Mouse (Mus musculus) kidney, postnatal 14 days (tissue): ENCODE measurements around the gene Tcf7l2.

Experiments used
- DNase-seq: peaks from one replicate; pipeline ENCODE4 v3.0.0; 2022; ENCODE audit warnings: mixed read lengths

Tcf7l2 gene

DNA sequence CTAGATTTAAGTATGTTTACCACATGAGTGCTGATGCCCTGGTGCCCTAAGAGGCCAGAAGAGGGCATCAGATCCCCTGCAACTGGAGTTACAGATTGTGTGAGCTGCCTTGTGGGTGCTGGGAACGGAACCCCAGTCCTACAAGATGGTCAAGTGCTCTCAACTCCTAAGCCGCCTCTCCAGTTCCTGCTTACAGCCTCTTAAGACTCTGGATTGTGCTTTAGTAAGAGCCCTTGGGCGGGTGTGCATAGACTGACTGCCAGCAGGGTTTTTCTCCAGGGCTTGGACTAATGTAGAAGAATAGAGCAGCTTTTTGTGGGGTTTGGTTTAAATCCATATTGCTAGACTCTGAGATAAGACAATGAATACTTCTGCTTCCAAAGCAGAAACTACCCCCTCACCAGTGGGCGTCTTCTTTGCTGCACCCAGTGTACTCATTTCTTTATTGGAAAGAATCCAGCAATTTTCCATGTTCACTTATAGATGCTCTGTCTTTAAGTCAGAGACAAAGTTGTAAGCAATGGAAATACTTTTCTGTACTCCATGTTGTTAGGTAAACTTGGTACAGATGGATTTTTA is 92.3 kb downstream of the Tcf7l2 start:
- no peak for DNase-seq

DNA sequence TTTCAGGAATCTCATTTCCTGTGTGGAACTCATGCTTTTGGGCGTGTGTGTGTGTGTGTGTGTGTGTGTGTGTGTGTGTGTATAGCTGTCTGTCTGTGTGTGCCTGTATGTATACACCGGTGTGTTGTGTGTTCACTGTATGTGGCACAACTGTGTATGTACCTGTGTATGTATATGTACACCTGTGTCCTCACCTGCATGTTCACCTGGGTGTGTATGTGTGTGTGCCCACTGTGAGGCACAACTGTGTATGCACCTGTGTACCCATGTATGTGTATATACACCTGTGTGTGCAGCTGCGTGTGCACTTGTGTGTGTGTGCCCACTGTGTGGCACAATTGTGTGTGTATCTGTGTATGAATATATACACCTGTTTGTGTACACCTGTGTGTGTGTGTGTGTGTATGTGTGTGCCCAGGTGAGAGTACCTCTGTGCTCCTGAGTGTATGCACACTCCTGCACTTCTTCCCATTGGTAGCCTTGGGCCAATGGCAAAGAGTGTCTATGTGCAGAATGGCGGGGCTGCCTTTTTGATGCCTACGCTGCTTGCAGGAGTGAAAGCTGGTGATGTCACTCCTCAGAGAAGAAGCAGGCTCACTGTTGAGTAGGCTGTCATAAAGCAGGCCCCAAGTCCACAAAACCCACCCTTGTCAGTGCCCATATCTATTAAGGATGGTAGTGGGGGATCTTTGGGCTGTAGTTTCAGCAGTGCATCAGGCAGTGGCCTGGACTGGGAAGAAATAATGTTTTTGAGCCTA is 95.5 kb downstream of the Tcf7l2 start:
- no peak for DNase-seq

DNA sequence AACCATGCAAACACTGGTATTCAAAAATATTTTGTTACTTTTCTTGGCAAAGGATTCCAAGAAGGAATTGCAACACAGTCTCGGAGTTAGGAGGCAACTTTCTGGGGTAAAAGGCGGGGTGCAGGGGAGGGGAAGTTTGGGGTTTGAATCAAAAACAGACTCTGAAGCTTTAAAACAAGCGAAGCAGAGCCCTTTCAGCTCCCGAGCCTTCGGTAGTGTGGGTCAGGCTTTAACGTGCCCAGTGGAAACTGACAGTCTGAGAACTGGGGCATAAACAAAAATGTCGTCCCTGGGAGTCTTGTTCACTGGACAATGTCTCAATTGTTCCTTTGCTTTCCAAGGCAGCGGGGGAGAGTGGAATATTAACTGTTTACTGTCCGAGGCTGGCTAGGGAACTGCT is 96.3 kb downstream of the Tcf7l2 start:
- DNase-seq: no peak

DNA sequence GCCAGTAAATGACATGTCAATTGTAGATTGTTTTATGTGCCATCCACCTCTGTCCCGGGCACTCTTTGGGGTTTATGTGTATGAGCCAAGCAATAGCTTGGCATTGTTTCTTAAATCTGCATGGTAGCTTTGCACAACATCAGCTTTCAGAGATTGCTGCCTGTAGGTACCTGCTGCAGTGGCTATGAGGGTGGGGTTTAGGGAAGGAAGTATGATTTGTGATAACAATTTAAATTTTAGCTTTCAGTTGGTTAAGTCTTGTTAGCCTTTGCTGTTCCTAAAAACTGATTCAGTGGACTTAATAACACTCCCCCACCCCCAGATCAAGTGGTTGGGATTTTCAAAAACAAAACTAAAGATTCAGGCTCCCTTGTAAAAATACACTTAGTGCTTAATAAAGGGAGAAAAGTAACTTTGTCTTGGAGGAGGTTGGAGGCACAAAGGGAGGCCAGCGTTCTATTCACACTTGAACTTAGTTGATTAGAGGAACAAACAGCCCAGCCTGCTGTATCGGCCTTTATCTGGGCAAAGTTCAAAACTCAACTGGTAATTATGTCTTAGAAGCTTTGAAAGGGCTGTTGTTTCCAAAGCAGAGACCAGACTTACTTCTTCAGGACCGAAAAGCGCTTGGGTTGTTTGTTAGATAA is 96.9 kb downstream of the Tcf7l2 start:
- no peak for DNase-seq

DNA sequence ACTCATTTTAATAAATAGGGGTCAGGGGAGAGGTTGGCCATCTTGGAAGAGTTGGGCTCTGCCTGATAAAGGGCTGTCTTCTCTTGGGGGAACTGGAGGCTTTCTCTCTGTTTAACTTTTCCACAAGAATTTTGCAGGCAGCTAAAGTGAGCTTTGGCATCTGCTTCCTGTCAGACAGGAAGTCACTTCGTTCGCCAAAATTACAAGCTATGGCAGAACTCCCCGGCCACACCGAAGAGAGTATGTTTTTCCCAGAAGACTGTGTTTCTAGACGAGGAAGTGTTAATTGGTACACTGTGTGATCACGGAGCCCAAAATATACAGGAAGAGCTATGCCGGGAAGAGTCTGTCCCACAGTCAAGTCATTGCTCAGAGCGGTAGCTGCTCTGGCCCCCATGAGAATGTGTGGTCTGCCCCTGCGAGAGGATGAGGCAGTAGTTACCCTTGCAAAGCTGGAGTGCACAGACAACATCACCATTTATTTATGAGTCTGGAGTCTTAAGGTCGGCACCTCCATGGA is 97.5 kb downstream of the Tcf7l2 start:
- DNase-seq: peak; percentile 65

DNA sequence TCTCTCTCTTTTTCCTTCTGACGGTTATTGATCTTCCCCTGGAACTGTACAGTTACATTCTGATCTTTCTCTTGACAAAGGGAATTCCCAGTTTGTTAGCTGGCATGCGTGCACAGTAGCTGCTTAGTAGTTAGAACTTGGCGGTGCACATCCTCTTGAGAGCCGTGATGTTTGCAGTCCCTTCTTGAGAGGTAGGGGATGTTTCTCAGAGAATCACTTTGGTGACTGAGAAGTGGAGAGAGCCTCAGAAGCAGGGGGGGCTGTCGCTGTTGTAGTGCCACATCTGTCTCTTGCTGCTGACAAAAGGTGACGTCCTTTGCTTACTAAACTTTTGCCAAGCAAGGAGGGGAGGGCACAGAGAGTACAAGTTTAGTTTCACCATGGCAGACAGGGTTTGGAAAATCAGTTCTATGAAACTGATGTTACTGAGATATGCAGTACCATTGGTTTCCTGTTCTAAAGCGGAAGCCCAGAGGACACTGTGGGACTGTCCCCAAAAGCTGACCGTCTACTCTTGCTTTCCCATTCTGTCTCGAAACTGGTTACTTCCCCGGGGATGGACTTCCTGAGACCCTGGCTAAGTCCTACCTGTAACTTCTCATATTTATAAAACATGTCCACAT is 99.0 kb downstream of the Tcf7l2 start:
- DNase-seq: no peak

DNA sequence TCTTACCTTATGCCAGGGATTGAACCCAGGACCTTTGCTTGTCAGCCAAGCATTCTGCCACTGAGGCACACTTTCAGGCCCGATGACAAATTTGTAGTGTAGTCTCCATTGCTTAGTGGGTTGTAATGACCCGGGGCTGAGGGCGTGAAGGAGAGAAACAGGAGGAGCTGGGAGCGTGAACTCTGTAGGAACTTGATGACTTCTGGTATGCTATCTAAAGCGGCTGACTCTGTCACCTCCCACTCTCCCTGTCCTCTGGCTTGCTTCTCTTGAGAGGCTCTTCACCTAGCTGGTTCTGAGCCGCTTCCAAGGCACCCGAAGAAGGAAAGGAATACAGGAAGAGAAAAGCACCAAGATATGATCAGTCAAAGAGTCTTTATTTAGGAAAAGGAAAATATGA is 100.4 kb downstream of the Tcf7l2 start:
- no peak for DNase-seq

DNA sequence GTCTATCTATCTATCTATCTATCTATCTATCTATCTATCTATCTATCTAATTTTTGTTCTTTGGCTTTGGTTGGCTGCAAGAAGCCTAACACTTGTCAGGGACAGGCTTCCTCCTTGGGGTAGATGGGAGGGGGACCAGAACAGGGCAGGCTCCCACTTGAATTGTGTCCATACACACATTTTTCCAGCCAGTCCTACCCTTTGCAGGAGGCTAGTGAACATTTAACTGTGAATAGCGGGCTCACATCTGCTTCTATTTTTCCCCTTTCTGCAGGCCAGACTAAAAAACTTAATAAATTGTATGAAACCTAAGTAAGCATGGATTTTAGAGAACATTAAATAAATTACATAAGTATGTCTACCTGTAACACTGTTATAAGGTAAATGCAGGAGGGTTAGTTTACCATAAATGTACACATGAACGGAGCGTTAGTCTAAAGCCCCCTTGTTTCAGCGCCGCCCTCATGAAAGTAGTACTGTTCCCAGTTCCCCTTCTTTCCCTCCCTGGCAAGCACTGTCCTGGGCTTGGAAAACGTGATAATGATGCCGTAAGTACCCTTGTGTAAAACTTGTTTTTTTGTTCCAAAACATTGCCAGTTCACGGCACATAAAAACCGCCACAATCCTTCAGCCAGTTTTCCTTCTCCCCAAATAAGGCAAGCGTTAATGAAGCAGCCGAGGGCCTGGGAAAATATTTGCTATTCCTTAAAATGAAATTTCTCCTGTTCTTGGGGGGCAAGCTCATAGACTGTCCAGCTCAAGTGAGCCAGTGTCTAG is 101.7 kb downstream of the Tcf7l2 start:
- DNase-seq: no peak

DNA sequence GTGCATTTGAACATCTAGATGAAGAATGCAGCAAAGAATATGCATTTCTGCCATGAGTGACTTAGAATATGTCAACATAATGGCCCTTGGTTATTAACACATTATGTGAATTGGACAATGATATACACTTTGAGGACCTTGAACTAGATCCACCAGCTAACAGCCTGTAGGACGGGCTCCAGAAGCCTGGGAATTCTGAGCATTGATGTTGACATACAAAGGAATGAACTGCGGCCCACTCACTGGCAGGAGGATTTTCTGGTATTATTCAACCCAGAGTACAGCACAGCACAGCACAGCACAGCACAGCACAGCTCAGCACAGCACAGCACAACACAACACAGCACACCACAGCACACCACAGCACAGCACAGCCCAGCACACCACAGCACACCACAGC is 104.1 kb downstream of the Tcf7l2 start:
- DNase-seq: no peak

DNA sequence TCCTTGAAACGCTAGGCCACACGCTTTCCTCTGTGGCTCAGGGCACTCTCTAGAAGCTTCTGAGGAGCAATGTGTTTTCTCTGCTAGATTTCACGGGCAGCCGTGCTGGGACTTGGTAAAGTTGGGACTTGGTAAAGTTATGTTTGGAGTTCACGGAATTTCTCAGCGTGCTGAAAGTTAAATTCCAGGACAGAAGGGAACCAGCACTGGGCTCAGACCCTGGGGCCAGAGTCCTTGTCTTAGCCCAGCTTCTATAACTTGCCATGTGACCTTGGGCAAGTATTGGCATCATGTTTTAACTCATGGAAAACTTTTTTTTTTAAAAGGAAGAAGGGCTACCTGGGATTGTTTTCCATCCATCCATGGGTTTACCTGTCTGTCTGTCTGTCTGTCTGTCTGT is 104.6 kb downstream of the Tcf7l2 start:
- peak; percentile 38 for DNase-seq

DNA sequence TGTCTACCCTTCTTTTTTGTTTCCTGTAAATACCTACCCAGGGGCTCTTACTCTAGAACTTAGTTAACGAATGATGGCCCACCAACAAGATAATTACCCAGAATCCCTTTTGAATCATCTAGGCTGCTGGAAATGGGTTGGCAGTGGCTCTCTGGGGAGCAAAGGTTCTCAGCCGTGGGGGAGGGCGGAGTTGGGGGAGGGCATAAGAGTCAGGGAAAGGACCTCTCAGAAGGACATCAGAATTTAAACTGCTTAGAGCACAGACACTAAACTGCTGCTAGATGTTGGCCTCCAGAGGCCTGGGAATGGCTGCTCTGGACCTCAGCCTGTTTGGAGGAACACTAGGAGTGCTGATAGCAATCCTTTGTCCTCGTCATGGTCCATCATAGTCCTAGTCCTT is 105.4 kb downstream of the Tcf7l2 start:
- peak; percentile 52 for DNase-seq

DNA sequence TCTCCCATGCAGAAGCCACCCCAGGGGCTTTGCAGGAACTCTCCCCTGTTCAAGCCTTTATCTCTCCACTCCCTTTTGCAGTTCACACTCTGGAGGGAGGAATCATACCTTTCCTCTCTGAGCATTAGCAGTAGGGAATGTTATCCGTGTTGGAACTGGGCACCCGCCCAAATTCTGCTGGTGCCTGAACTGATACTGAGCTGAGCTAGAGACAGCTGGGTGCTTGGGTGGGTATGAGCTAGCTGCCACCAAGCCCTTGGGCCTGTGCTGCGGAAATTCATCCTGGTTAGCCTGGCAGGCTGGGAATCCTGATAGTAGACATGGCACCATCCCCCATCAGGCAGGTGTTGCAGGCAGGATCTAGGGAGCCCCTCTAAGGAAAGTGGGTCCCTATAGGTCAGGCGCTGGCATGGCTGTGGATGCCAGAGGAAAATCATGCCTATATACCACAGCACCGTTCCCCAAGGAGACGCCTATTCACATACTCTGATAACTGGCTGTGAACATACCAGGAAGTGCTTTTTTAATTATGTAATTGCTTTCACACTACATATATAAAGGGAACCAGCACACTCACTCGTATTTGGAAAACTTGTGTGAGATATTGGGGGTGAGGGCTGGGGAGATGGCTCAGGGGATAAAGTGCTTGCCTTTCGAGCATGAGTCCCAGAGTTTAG is 108.9 kb downstream of the Tcf7l2 start:
- DNase-seq: no peak

DNA sequence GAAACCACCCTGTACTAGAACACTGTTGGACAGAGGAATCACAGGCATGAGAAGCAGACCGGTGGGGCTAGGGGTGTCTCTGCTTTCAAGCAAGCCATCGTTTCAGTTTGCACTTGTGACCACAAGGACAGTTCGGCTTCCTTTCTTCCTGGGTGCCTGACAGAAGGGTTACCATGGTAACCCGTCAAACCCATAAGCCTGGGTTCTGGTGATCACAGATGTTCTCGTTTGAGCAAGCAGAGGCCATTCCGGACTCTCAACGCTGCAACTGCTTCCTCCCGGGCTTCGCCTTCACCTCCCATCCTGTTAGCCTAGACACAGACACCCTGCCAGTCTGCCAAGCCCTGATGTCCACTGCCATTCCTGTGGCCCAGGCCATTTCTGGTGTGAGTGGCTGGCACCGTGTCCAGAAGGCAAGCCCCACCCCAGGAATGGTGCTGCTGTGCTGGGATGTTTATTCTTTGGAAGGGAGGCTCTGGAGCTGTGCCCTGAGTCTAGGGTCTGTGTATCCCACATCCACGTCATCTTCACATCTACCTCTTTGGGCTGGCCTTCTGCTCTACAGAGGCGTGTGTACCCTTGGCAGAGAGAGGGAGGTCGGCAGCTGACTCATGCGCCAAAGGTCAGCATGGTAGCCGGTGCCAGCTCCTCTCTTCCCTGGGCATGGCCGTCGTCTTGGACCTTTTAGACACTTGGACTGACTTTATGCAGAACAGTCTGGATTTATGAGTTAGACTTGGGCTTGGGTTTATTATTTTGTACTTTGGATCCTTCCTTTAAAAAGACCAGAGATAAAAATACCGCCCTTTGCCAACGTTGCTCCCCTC is 110.1 kb downstream of the Tcf7l2 start:
- DNase-seq: peak; percentile 67

DNA sequence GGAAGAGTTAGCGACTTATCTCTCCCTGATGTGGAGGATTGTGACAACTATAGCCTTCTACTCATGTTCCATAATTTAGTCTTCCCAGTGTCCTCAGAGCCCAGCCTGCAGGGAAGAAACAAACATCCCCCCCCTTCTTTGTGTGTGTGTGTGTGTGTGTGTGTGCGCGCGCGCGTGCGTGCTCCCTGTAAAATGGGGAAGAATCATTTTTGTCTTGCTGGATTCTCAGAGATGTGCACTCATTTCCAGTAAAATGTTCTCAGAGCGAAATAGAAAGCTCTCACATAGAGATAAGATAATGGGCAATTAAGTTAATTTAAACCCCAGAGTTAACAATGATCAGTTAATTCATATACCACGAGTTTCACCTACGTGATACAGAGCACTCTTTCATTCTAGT is 112.8 kb downstream of the Tcf7l2 start:
- DNase-seq: no peak

DNA sequence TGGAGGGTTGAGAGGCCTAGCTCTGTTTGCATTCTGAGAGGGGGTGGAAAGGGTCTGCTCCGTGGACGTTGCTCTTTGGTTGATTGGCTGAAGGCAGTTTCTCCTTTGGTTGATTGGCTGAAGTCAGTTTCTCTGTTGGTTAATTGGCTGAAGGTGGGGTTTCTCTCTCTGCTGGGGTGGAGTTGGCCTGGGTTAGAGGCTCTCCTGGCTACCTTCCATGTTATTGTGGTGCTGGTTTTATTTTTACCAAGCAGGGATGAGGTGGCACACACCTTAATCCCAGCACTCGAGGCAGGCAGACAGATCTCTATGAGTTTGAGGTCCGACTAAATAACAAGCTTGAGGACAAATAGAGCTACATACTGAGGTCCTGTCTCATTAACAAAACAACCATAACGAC is 114.0 kb downstream of the Tcf7l2 start:
- no peak for DNase-seq

DNA sequence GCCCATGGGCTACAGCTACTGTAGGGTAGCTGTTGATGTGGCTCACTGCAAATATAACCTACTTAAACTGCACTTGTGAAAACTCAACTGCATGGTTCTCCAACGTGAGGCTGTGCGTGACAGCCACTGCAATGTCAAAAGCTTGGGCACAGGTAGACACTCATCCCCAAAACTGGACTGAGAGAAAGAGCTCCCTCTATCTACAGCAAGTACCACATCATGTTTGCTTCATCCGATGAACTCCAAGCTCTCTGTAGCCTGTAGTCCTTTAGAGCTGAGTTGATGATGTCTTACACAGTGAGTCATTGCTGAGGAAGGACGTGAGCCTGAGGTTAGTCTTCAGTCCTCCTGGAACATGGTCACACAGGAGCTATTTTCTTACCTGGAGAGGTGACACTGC is 115.7 kb downstream of the Tcf7l2 start:
- no peak for DNase-seq

DNA sequence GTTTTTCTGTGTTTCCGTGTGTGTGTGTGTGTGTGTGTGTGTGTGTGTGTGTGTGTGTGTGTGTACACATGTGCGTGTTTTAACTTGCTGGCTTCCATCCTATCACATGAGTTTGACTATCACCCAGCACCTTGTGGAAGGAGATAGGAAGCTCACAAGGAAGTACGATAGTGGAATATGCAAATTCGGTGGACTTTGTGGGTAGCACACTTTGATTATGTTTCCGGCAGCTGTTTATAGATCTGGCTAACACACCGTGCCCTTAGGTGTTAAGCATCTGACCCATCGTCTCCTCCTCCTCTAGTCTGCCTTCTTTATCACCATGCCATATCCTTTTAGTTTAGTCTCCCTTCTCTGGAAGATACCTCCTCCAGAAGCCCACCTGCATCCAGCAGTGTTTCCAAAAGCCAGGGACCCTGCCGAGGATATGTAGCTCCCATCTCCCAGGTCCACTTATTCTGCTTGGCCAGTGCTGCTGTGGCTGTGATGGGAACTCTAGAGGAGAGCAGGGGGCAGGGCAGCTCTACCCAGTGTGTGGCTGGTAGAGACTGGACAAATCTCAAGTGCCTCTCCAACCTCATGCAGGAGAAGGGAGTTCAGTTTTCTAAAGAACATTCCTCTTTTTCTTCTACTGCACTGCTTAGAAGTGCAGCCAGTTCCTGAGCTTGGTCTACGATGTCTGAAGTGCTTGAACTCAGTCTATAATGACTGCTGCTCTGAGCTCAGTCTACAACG is 118.6 kb downstream of the Tcf7l2 start:
- DNase-seq: no peak

DNA sequence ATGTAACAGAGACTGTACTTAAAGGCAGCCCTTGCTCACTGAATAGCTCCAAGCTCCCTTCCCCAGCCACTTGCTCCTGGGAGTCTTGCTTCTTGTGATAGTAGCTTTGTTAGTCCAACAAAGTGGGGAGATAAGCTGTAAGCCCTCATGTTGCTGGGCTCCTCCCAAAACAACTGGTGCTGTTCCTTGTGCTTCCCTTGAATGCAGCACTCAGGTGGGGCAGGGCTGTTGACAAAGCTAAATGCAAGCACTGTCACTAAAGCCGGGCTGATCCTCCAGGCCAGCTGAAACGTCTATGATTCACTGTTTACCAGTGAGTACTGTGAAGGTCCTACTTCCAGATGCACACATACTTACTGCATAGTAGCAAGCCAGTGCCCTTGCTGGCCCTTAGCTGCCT is 120.1 kb downstream of the Tcf7l2 start:
- DNase-seq: no peak

DNA sequence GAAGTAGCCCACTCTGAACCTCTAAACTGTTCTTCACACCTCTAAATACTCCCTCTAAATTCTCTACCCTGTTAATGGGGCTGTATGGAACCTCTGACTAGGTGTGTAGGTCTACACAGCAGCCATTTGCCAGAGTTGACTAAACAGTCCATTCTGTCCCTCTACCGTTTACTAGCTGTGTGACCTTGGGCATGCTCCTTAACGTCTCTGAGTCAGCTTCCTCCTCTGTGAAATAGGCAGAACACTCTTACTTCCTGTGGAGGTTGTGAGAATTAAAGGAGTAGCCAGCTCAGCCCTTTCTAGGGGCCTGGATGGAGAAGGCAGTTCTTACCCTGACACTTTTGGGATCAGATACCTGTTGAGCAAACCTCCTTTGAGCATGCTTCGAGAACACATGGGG is 120.9 kb downstream of the Tcf7l2 start:
- DNase-seq: no peak

DNA sequence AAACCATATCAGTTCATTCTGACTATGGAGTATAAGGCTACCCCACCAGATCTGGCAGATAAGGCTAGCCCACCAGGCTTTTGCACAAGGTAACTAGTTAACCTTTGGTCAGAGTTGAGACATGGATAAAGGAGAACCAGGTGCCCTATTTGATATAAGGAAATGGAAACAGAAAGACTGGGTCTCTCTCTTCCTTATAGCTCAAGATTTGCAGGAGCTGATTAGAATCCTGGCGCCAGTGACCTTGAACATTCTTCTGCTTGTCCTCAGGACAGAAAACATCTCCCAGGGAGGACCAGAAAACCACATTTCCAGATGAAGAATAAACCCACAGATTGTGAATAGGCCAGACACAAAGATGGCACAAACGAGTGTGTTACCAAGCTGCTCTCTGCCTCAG is 123.4 kb downstream of the Tcf7l2 start:
- DNase-seq: no peak
